Mouse (Mus musculus): ENCODE results near the gene Rfesd. TPM values are rescaled to one million over a fixed set of nuclear protein-coding genes. Genes with fewer than 3 reads are reported as not detected.

The Rfesd gene
- polyA plus RNA-seq, 1 experiment from 2014 or later = 21.9 TPM

GRCm38 (mm10) chr13:76003272-76003671 lies 15.2 kb downstream of the Rfesd start:
- Histone ChIP-seq H3K27ac (ENCODE audit: low read depth, low read length) (no peak overlapping the region), H3K36me3 (ENCODE audit: control insufficient read depth, insufficient read depth, low read length) (no peaks in the 10 kb centered on the region), H3K4me3 (ENCODE audit: low read depth, low read length) (no peak overlapping the region), H3K27me3 (ENCODE audit: control insufficient read depth, insufficient read depth, low read length) (no peaks in the 10 kb centered on the region), H3K9ac (ENCODE audit: low read length) (no peak overlapping the region), H3K4me2 (no peak overlapping the region), H3K4me1 (ENCODE audit: control insufficient read depth, insufficient read depth, low read length) (no peaks in the 10 kb centered on the region), H3K9me3 (ENCODE audit: control insufficient read depth, low read length) (no peaks in the 10 kb centered on the region)
- ATAC-seq (ENCODE audit: low FRiP score) (no peak), DNase-seq (ENCODE audit: low spot score, missing footprints) (no peak)
- WGBS = 93% methylated on average over 3 of the region's 3 CpGs

- ATAC-seq (ENCODE audit: low FRiP score) (peak; percentile 89), DNase-seq (ENCODE audit: low spot score, missing footprints) (no peak)
- no peaks in the 10 kb centered on the region for H3K4me1 ChIP-seq (ENCODE audit: control insufficient read depth, insufficient read depth, low read length)
- no peaks in the 10 kb centered on the region for H3K36me3 ChIP-seq (ENCODE audit: control insufficient read depth, insufficient read depth, low read length)
- H3K9me3 ChIP-seq (ENCODE audit: control insufficient read depth, low read length) = no peaks in the 10 kb centered on the region
- no peaks in the 10 kb centered on the region for H3K27me3 ChIP-seq (ENCODE audit: control insufficient read depth, insufficient read depth, low read length)
- H3K4me3 ChIP-seq (ENCODE audit: low read depth, low read length) = no peak overlapping the region
- WGBS = 66% methylated on average over 9 of the region's 9 CpGs
- H3K9ac ChIP-seq (ENCODE audit: low read length) = no peak overlapping the region
- H3K4me2 ChIP-seq = no peak overlapping the region
- H3K27ac ChIP-seq (ENCODE audit: low read depth, low read length) = no peak overlapping the region
Measured at GRCm38 (mm10) chr13:75992169-75993028, 26.1 kb downstream of the Rfesd start.

DNA sequence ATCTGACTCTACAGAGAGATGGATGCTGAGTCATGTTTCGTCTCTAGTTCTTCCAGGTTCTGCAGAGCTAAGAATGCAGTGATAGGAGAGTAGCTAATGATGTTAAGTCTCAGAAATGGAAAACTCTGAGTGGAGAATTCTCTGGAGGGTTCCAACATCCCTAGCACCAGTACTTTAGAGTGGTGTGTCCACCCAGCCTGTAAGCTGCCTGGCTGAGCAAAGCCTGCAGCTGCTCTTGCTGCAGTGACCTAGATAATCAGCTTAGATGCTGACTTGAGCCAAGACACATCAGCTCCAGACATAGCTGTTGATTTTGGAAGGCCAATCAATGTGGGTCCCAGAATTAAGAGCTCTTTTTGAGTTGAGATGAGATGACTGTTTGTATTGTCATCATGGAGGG lies 30.4 kb downstream of the Rfesd start:
- H3K4me1 ChIP-seq (ENCODE audit: control insufficient read depth, insufficient read depth, low read length) = no peaks in the 10 kb centered on the region
- ATAC-seq (ENCODE audit: low FRiP score) (no peak), DNase-seq (ENCODE audit: low spot score, missing footprints) (no peak)

DNA sequence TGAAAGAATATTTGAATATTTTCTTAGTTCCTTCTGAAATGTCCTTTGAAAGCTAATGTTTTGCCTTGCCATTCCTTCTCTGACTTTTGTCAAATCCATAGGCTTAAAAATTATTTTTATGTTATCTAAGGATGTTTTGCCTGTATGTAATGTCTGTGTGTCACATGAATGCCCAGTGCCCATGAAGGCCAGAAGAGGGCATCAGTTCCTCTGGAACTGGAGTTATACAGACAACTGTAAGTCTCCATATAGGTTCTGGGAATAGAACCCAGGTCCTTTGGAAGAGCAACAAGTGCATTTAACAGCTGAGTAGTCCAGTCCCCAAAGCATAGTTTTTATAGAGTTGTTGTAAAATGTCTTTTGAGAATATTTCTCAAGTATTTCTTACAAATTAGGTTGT lies 36.6 kb downstream of the Rfesd start:
- H3K4me2 ChIP-seq = no peak overlapping the region
- ATAC-seq (ENCODE audit: low FRiP score) (no peak), DNase-seq (ENCODE audit: low spot score, missing footprints) (no peak)
- no peak overlapping the region for H3K27ac ChIP-seq (ENCODE audit: low read depth, low read length)
- no peaks in the 10 kb centered on the region for H3K27me3 ChIP-seq (ENCODE audit: control insufficient read depth, insufficient read depth, low read length)
- no peaks in the 10 kb centered on the region for H3K36me3 ChIP-seq (ENCODE audit: control insufficient read depth, insufficient read depth, low read length)
- no peak overlapping the region for H3K4me3 ChIP-seq (ENCODE audit: low read depth, low read length)
- H3K9ac ChIP-seq (ENCODE audit: low read length) = no peak overlapping the region
- H3K4me1 ChIP-seq (ENCODE audit: control insufficient read depth, insufficient read depth, low read length) = no peaks in the 10 kb centered on the region
- no peaks in the 10 kb centered on the region for H3K9me3 ChIP-seq (ENCODE audit: control insufficient read depth, low read length)

More for the DNA sequence above, 30.4 kb downstream of the Rfesd start:
- no peaks in the 10 kb centered on the region for H3K27me3 ChIP-seq (ENCODE audit: control insufficient read depth, insufficient read depth, low read length)
- H3K4me3 ChIP-seq (ENCODE audit: low read depth, low read length) = no peak overlapping the region
- H3K36me3 ChIP-seq (ENCODE audit: control insufficient read depth, insufficient read depth, low read length) = no peaks in the 10 kb centered on the region
- 91% methylated on average over 1 of the region's 1 CpGs for WGBS
- H3K4me2 ChIP-seq = no peak overlapping the region
- no peaks in the 10 kb centered on the region for H3K9me3 ChIP-seq (ENCODE audit: control insufficient read depth, low read length)
- no peak overlapping the region for H3K27ac ChIP-seq (ENCODE audit: low read depth, low read length)
- no peak overlapping the region for H3K9ac ChIP-seq (ENCODE audit: low read length)

DNA sequence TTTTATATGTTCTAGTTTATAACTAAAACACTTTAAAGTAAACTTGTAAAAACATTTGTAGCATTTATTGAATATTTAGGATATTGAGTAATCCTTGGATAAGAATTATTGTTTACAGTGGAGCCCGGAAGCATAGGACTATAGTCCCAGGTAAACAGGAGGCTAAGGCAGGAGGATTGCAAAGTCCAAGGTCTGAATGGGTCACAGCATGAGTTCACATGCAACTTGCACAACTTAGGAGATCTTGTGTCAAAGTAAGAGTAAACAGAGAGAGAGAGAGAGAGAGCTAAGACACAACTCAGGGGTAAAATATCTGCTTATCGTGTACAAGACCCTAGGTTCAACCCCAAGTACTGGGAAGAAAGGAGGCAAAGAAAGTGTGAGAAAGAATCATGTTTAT lies 41.9 kb downstream of the Rfesd start:
- no peak overlapping the region for H3K9ac ChIP-seq (ENCODE audit: low read length)
- no peak for ATAC-seq (ENCODE audit: low FRiP score)
- DNase-seq (ENCODE audit: low spot score, missing footprints) = no peak
- H3K4me1 ChIP-seq (ENCODE audit: control insufficient read depth, insufficient read depth, low read length) = no peaks in the 10 kb centered on the region
- no peak overlapping the region for H3K27ac ChIP-seq (ENCODE audit: low read depth, low read length)
- H3K27me3 ChIP-seq (ENCODE audit: control insufficient read depth, insufficient read depth, low read length) = no peaks in the 10 kb centered on the region
- H3K36me3 ChIP-seq (ENCODE audit: control insufficient read depth, insufficient read depth, low read length) = no peaks in the 10 kb centered on the region
- H3K4me3 ChIP-seq (ENCODE audit: low read depth, low read length) = no peak overlapping the region
- no peak overlapping the region for H3K4me2 ChIP-seq
- WGBS = 83% methylated on average over 2 of the region's 2 CpGs
- H3K9me3 ChIP-seq (ENCODE audit: control insufficient read depth, low read length) = no peaks in the 10 kb centered on the region

- H3K4me1 ChIP-seq (ENCODE audit: control insufficient read depth, insufficient read depth, low read length) = no peaks in the 10 kb centered on the region
- no peak overlapping the region for H3K9ac ChIP-seq (ENCODE audit: low read length)
- WGBS = 94% methylated on average over 2 of the region's 2 CpGs
- H3K4me3 ChIP-seq (ENCODE audit: low read depth, low read length) = no peak overlapping the region
- H3K4me2 ChIP-seq = no peak overlapping the region
- ATAC-seq (ENCODE audit: low FRiP score) (no peak), DNase-seq (ENCODE audit: low spot score, missing footprints) (no peak)
- no peaks in the 10 kb centered on the region for H3K27me3 ChIP-seq (ENCODE audit: control insufficient read depth, insufficient read depth, low read length)
- no peaks in the 10 kb centered on the region for H3K9me3 ChIP-seq (ENCODE audit: control insufficient read depth, low read length)
- H3K36me3 ChIP-seq (ENCODE audit: control insufficient read depth, insufficient read depth, low read length) = no peaks in the 10 kb centered on the region
- no peak overlapping the region for H3K27ac ChIP-seq (ENCODE audit: low read depth, low read length)
Measured at GRCm38 (mm10) chr13:75976218-75976617, 42.3 kb downstream of the Rfesd start.

DNA sequence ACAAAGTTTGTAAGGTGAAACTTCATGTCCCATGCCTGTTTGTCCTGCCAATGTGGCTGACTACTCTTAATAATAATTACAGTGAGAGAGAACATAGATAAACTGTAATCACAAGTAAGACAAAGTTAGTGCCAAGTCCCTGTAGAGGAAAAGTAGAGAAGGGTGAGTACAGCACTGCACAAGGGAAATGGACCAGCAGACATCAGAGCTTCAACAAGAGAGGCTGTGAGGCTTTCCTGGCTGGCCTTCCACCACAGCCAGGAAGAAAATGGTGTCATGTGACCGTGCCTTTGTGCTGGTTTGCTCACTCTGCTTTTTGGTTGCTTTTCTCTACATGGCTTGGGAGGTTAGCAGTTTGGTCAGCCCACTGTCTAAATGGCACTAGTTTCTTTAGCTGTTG lies 42.9 kb downstream of the Rfesd start:
- Histone ChIP-seq H3K4me2 (no peak overlapping the region), H3K27ac (ENCODE audit: low read depth, low read length) (no peak overlapping the region), H3K36me3 (ENCODE audit: control insufficient read depth, insufficient read depth, low read length) (no peaks in the 10 kb centered on the region), H3K27me3 (ENCODE audit: control insufficient read depth, insufficient read depth, low read length) (no peaks in the 10 kb centered on the region), H3K4me1 (ENCODE audit: control insufficient read depth, insufficient read depth, low read length) (no peaks in the 10 kb centered on the region), H3K9me3 (ENCODE audit: control insufficient read depth, low read length) (no peaks in the 10 kb centered on the region), H3K9ac (ENCODE audit: low read length) (no peak overlapping the region), H3K4me3 (ENCODE audit: low read depth, low read length) (no peak overlapping the region)
- WGBS = 70% methylated on average over 1 of the region's 1 CpGs
- DNase-seq (ENCODE audit: low spot score, missing footprints) (no peak), ATAC-seq (ENCODE audit: low FRiP score) (no peak)

GRCm38 (mm10) chr13:75974481-75974880 lies 44.0 kb downstream of the Rfesd start:
- no peak for ATAC-seq (ENCODE audit: low FRiP score)
- H3K27me3 ChIP-seq (ENCODE audit: control insufficient read depth, insufficient read depth, low read length) = no peaks in the 10 kb centered on the region
- H3K27ac ChIP-seq (ENCODE audit: low read depth, low read length) = no peak overlapping the region
- H3K4me1 ChIP-seq (ENCODE audit: control insufficient read depth, insufficient read depth, low read length) = no peaks in the 10 kb centered on the region
- 82% methylated on average over 2 of the region's 2 CpGs for WGBS
- DNase-seq (ENCODE audit: low spot score, missing footprints) = no peak
- H3K9ac ChIP-seq (ENCODE audit: low read length) = no peak overlapping the region
- no peak overlapping the region for H3K4me2 ChIP-seq
- no peak overlapping the region for H3K4me3 ChIP-seq (ENCODE audit: low read depth, low read length)
- no peaks in the 10 kb centered on the region for H3K9me3 ChIP-seq (ENCODE audit: control insufficient read depth, low read length)
- H3K36me3 ChIP-seq (ENCODE audit: control insufficient read depth, insufficient read depth, low read length) = no peaks in the 10 kb centered on the region

DNA sequence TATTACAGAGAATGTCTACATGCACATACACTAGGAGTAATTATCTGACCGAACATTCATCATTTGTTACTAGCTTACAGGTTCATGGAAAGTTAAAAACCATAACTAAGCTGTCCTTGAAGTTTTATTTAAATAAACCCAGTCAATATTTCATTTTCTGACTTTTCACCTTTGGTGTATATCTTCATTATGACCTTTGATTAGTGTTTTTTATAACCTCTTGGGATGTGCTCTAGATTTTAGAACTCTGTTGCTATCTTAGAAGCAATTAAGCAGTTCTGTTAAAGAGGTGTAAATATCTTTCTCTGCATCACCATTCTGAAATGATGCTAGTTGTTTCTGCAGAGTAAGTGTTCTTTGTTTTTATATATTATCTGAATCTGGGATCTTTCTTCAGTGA lies 51.7 kb downstream of the Rfesd start, which contains the start of gene Spata9:
Gene Spata9, plus strand, starts transcription at position 301 of the 400 bp plus-strand sequence.
- no peak within 1 kb of the TSS for H3K27ac ChIP-seq (ENCODE audit: low read depth, low read length)
- no peaks in the 10 kb centered on the region for H3K9me3 ChIP-seq (ENCODE audit: control insufficient read depth, low read length)
- H3K27me3 ChIP-seq (ENCODE audit: control insufficient read depth, insufficient read depth, low read length) = no peaks in the 10 kb centered on the region
- no peak within 1 kb of the TSS for H3K4me2 ChIP-seq
- no peak for DNase-seq (ENCODE audit: low spot score, missing footprints)
- no peaks in the 10 kb centered on the region for H3K36me3 ChIP-seq (ENCODE audit: control insufficient read depth, insufficient read depth, low read length)
- no peaks in the 10 kb centered on the region for H3K4me1 ChIP-seq (ENCODE audit: control insufficient read depth, insufficient read depth, low read length)
- ATAC-seq (ENCODE audit: low FRiP score) = no peak
- no peak within 1 kb of the TSS for H3K9ac ChIP-seq (ENCODE audit: low read length)
- WGBS = 82% methylated on average over 1 of the region's 1 CpGs
- H3K4me3 ChIP-seq (ENCODE audit: low read depth, low read length) = no peak within 1 kb of the TSS

Data from midbrain, embryonic 11.5 days (tissue).